Mouse (Mus musculus) hindbrain, embryonic 10.5 days (tissue): ENCODE measurements at regions not wholly inside any gene's neighbourhood (a gene's known extent, or its start where the extent isn't known, plus 50 kb on each side); places are given as distances from the start of the nearest gene placed in this dataset.

Source experiments
- DNase-seq: peaks from one replicate; pipeline ENCODE4 v3.0.0-alpha.2; 2017; ENCODE audit warnings: low spot score
- H3K27ac ChIP-seq: fragments of 300-500 bp; sonication (generic); 2 replicates; pipeline ENCODE4 v1.5.1; 2016; ENCODE audit warnings: mild to moderate bottlenecking, moderate library complexity
- H3K27me3 ChIP-seq: fragments of 300-500 bp; sonication (generic); 2 replicates; pipeline ENCODE4 v1.6.1; 2016; ENCODE audit warnings: mild to moderate bottlenecking; ENCODE audit not compliant: poor library complexity, insufficient read depth, severe bottlenecking
- H3K36me3 ChIP-seq: fragments of 300-500 bp; sonication (generic); 2 replicates; pipeline ENCODE4 v1.6.1; 2016; ENCODE audit warnings: mild to moderate bottlenecking, moderate library complexity
- H3K4me1 ChIP-seq: fragments of 300-500 bp; sonication (generic); replicated peaks from 2 replicates; pipeline ENCODE4 v1.6.1; 2016; ENCODE audit warnings: mild to moderate bottlenecking
- H3K4me3 ChIP-seq: fragments of 300-500 bp; sonication (generic); 2 replicates; pipeline ENCODE4 v1.5.1; 2016; ENCODE audit warnings: mild to moderate bottlenecking, moderate library complexity
- H3K9me3 ChIP-seq: fragments of 300-500 bp; sonication (generic); 2 replicates; pipeline ENCODE4 v1.6.1; 2016; ENCODE audit warnings: mild to moderate bottlenecking, moderate library complexity
- WGBS: fragments of 180-500 bp; shearing (Covaris S2); methylation state at CpG from one replicate; pipeline ENCODE4 v1.1.7; 2016; 5-methylcytosine and 5-hydroxymethylcytosine counted together

GRCm38 (mm10) chr5:41476001-41476400, 232.0 kb downstream of the Rab28 start:
- Histone ChIP-seq H3K9me3 (no peaks in the 10 kb centered on the region), H3K27ac (no peak overlapping the region), H3K36me3 (no peaks in the 10 kb centered on the region), H3K4me3 (no peak overlapping the region), H3K4me1 (no peaks in the 10 kb centered on the region), H3K27me3 (no peaks in the 10 kb centered on the region)
- no peak for DNase-seq
- 79% methylated on average over 3 of the region's 3 CpGs for WGBS

- Histone ChIP-seq H3K4me3 (no peak overlapping the region), H3K36me3 (no peaks in the 10 kb centered on the region), H3K27me3 (no peaks in the 10 kb centered on the region), H3K27ac (no peak overlapping the region), H3K4me1 (no peaks in the 10 kb centered on the region), H3K9me3 (no peaks in the 10 kb centered on the region)
- no peak for DNase-seq
- WGBS, result 68% methylated on average over 2 of the region's 2 CpGs
These were observed 262.4 kb downstream of the Rab28 start for GRCm38 (mm10) chr5:41445512-41446005.

GRCm38 (mm10) chr5:41441081-41441480, 266.9 kb downstream of the Rab28 start:
- 94% methylated on average over 1 of the region's 1 CpGs for WGBS
- Histone ChIP-seq H3K27ac (no peak overlapping the region), H3K4me3 (no peak overlapping the region), H3K27me3 (no peaks in the 10 kb centered on the region), H3K9me3 (no peaks in the 10 kb centered on the region), H3K4me1 (no peaks in the 10 kb centered on the region), H3K36me3 (no peaks in the 10 kb centered on the region)
- DNase-seq, result no peak

GRCm38 (mm10) chr5:41419121-41419874, 288.7 kb downstream of the Rab28 start:
- Histone ChIP-seq H3K27me3 (no peaks in the 10 kb centered on the region), H3K4me1 (no peaks in the 10 kb centered on the region), H3K9me3 (no peaks in the 10 kb centered on the region), H3K36me3 (no peaks in the 10 kb centered on the region), H3K4me3 (no peak overlapping the region), H3K27ac (no peak overlapping the region)
- 84% methylated on average over 6 of the region's 6 CpGs for WGBS
- DNase-seq, result no peak

- Histone ChIP-seq H3K36me3 (no peaks in the 10 kb centered on the region), H3K9me3 (no peaks in the 10 kb centered on the region), H3K27me3 (no peaks in the 10 kb centered on the region), H3K4me3 (no peak overlapping the region), H3K4me1 (no peaks in the 10 kb centered on the region), H3K27ac (no peak overlapping the region)
- 74% methylated on average over 6 of the region's 6 CpGs for WGBS
- DNase-seq, result no peak
These were observed 298.8 kb downstream of the Rab28 start for GRCm38 (mm10) chr5:41409070-41409668.

DNA sequence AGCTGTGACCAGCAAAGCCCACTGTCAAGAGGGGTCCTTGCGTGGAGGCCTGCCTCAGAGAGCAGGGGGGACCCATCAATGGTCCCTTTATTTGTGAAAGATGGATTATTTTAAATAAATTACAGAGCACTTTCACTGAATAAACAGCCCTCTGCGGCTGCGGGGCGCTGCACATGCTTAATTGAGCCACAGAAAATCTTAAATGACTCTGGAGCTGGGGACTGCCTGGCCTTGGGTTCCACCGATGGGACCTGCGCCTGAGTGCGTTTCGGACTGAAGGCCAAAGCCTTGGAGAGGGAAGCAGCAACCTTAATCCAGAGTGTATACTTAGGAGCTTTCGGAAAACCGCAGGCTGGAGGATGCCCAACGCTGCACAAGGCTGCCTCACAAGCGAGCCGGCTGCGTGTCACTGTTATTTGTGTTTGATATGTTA, 315.1 kb downstream of the Rab28 start:
- no peaks in the 10 kb centered on the region for H3K4me1 ChIP-seq
- H3K36me3 ChIP-seq, result no peaks in the 10 kb centered on the region
- no peak for DNase-seq
- 92% methylated on average over 14 of the region's 14 CpGs for WGBS
- no peak overlapping the region for H3K4me3 ChIP-seq
- no peaks in the 10 kb centered on the region for H3K27me3 ChIP-seq
- no peak overlapping the region for H3K27ac ChIP-seq
- H3K9me3 ChIP-seq, result 0 out of 2 replicates have a peak, but pooled peaks cover 3% of the 10 kb centered on the region

DNA sequence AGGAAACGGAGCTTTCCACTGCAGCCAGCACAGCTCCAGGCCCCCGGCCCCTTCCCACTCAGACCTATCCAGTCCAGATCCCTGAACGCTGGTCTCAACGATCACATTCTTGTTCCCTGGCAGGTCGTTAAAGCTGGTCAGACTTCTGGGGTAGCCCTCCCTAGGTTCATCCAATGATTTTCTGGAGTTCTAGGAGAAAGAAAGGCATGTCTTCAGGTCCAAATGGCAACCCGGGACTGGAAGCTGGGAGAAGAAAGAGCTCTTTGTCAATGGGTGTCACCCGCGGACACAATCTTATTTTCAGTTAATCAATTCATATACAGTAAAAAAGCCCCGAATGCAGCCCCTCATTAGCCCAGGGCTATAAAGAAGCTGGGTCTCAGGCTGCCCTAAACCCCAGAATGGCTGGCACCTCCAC, 315.8 kb downstream of the Rab28 start:
- H3K9me3 ChIP-seq, result 0 out of 2 replicates have a peak, but pooled peaks cover 3% of the 10 kb centered on the region
- DNase-seq, result no peak
- no peak overlapping the region for H3K27ac ChIP-seq
- H3K4me3 ChIP-seq, result no peak overlapping the region
- H3K27me3 ChIP-seq, result no peaks in the 10 kb centered on the region
- no peaks in the 10 kb centered on the region for H3K36me3 ChIP-seq
- no peaks in the 10 kb centered on the region for H3K4me1 ChIP-seq
- 79% methylated on average over 9 of the region's 9 CpGs for WGBS

- DNase-seq, result no peak
- no peaks in the 10 kb centered on the region for H3K9me3 ChIP-seq
- H3K36me3 ChIP-seq, result no peaks in the 10 kb centered on the region
- peaks cover 9% of the 10 kb centered on the region; the same call in 1 of the 2 replicates for H3K4me1 ChIP-seq
- H3K4me3 ChIP-seq, result no peak overlapping the region
- no peak overlapping the region for H3K27ac ChIP-seq
- no peaks in the 10 kb centered on the region for H3K27me3 ChIP-seq
- WGBS, result 77% methylated on average over 3 of the region's 3 CpGs
These were observed 334.5 kb downstream of the Rab28 start for GRCm38 (mm10) chr5:41373409-41373808.

GRCm38 (mm10) chr5:41371461-41371860, 336.5 kb downstream of the Rab28 start:
- Histone ChIP-seq H3K4me1 (peaks cover 9% of the 10 kb centered on the region; the same call in 1 of the 2 replicates), H3K9me3 (no peaks in the 10 kb centered on the region), H3K36me3 (no peaks in the 10 kb centered on the region), H3K4me3 (no peak overlapping the region), H3K27me3 (no peaks in the 10 kb centered on the region), H3K27ac (no peak overlapping the region)
- WGBS, result 77% methylated on average over 4 of the region's 4 CpGs
- no peak for DNase-seq

DNA sequence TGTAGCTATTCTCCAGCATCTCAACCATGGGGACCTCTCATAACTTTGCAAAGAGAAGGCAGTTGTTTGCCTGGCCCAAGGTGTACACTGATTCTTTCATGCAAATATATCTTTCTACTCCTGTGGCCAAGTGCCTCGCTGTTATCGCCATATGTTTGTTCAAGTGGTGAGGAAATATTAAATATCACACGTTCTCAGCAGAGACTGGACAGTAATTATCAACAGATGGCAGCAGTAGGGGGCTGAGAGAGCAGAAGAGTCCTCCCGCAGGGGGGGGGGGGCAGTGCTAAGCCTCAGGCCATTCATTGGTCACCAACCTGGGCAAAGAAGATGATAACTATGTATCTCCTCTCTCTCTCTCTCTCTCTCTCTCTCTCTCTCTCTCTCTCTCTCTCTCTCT, 337.6 kb downstream of the Rab28 start:
- peak; percentile 52 for DNase-seq
- Histone ChIP-seq H3K36me3 (no peaks in the 10 kb centered on the region), H3K27ac (no peak overlapping the region), H3K4me3 (no peak overlapping the region), H3K4me1 (peaks cover 9% of the 10 kb centered on the region; the same call in 1 of the 2 replicates), H3K27me3 (no peaks in the 10 kb centered on the region), H3K9me3 (no peaks in the 10 kb centered on the region)
- WGBS, result 58% methylated on average over 4 of the region's 4 CpGs

- WGBS, result 64% methylated on average over 3 of the region's 3 CpGs
- peak; percentile 8 for DNase-seq
- Histone ChIP-seq H3K27me3 (no peaks in the 10 kb centered on the region), H3K4me3 (no peak overlapping the region), H3K9me3 (no peaks in the 10 kb centered on the region), H3K36me3 (no peaks in the 10 kb centered on the region), H3K4me1 (peaks cover 9% of the 10 kb centered on the region; the same call in 1 of the 2 replicates), H3K27ac (no peak overlapping the region)
These were observed 338.1 kb downstream of the Rab28 start for GRCm38 (mm10) chr5:41369907-41370306.

GRCm38 (mm10) chr5:41365883-41366282, 342.1 kb downstream of the Rab28 start:
- H3K27me3 ChIP-seq, result no peaks in the 10 kb centered on the region
- no peak overlapping the region for H3K4me3 ChIP-seq
- peaks cover 9% of the 10 kb centered on the region; the same call in 1 of the 2 replicates for H3K4me1 ChIP-seq
- H3K9me3 ChIP-seq, result no peaks in the 10 kb centered on the region
- 76% methylated on average over 4 of the region's 4 CpGs for WGBS
- DNase-seq, result no peak
- no peaks in the 10 kb centered on the region for H3K36me3 ChIP-seq
- no peak overlapping the region for H3K27ac ChIP-seq

DNA sequence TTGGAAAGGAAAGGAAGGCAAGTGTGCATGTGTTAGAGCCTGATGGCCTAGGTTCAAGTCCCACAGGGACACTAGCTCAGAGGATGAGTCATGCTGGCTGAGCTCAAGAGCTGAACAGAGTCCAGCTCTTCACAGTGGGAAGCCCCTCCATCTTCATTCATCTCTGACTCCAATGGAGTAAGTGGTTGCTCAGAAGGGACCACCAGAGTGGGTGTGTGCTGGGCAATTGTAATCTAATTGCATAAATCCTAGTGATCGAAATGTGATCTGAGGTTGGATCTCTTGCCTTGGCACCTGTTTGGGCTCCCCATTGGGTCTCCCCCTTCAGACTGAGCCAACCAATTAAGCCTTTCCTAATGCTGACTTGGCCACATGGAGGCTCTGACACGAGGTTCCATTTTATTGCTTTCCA, 359.5 kb downstream of the Rab28 start:
- WGBS, result 82% methylated on average over 2 of the region's 2 CpGs
- no peak overlapping the region for H3K4me3 ChIP-seq
- no peaks in the 10 kb centered on the region for H3K4me1 ChIP-seq
- H3K9me3 ChIP-seq, result no peaks in the 10 kb centered on the region
- DNase-seq, result no peak
- H3K27ac ChIP-seq, result no peak overlapping the region
- H3K36me3 ChIP-seq, result no peaks in the 10 kb centered on the region
- H3K27me3 ChIP-seq, result no peaks in the 10 kb centered on the region
